Mouse (Mus musculus): ENCODE results near the gene Gpank1.

GRCm38 (mm10) chr17:35096597-35096996 lies 24.7 kb upstream of the Gpank1 start:
- TF ChIP-seq CTCF (IDR thresholded peaks at IDR 0.05; ENCODE audit: extremely low read depth, insufficient read depth, insufficient read length, insufficient replicate concordance) (no peak), POLR2A (IDR thresholded peaks at IDR 0.05; ENCODE audit: low read depth, low read length) (no peak)
